Mouse (Mus musculus): ENCODE results near the gene Aamp. TPM values are rescaled to one million over a fixed set of nuclear protein-coding genes. Genes with fewer than 3 reads are reported as not detected.

The Aamp gene
- total RNA-seq, 1 experiment from 2014 or later = 131 TPM

DNA sequence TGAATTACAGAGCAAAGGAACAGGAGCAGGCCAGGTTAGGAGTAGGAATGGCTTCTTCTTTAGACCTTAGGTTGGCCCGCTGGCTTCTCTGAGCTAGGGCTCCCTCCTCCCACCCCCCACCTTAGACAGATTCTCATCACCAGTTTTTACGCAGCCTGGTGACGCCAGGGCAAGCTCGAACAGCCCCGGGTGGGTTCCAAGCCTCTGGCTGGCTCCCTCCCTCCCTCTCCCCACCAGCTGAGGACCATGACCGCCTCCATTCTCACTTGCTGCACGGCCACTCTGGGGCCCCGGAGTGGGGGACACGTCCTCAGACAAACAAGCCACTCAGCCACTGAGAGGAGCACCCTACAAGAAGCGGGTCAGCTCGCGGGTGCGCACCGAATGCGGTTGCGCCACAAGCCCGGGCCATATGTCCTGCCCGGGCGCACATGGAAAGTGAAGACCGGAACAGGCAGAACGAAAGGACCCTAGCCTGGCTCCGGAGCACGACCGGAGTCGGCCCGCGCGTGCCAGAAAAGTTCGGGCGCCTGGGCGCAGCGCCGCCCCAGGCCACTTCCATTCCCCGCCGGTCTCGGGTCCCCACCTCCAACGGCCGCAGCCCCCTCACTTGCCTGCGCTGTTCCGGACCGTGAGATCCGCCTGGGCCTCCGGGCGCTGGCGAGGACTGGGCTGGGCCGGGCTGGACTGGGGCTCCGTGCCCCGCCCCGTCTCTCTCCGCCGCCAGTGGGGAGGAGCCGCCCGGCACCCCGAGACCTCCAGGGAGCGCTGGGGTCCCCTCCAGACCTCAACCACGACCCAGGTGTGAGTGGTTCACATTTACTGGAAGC is 19.2 kb upstream of the Aamp start:
- ATAC-seq (replicated peaks; ENCODE audit: insufficient number of reproducible peaks, low FRiP score, low TSS enrichment, poor library complexity, severe bottlenecking) = peak; percentile 41

DNA sequence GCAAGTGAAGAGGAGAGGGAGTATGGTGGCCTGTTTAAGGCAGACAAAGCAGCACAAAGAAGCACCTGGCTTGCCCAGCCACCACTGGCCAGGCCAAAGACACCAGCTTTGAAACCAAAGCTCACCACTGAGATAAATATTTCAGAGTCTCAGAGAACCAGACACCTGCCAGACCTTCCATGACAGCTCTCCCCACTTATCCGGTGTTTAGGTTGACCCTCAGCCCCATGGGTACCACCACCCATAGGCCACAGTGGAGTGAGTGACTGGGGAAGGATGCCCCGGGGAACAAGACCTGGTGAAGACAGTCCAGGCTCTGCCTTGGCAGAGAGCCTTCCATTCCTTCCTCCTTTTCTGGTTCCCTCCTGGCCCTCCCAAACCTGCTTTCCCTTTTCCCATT is 18.3 kb upstream of the Aamp start:
- ATAC-seq (replicated peaks; ENCODE audit: insufficient number of reproducible peaks, low FRiP score, low TSS enrichment, poor library complexity, severe bottlenecking) = no peak

DNA sequence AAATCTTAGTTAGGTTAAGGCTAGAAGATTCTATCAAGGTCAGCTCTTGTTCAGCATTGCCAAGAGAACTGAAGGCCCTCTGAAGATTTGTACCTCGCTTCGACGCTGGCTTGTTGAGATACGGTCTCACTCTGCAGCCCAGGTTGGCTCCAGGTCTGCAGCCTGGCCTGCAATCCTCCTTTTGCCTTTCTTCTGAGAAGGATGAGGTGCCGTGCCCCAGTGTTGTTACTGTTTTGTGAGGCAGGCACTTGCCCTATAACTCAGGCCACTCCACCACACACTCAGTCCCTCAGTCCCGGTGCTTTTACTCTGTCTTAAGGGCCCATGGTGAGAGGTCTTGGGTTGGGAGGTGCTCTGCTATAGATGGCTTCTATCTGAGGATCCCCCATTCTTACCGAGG is 17.7 kb upstream of the Aamp start:
- ATAC-seq (replicated peaks; ENCODE audit: insufficient number of reproducible peaks, low FRiP score, low TSS enrichment, poor library complexity, severe bottlenecking) = no peak

DNA sequence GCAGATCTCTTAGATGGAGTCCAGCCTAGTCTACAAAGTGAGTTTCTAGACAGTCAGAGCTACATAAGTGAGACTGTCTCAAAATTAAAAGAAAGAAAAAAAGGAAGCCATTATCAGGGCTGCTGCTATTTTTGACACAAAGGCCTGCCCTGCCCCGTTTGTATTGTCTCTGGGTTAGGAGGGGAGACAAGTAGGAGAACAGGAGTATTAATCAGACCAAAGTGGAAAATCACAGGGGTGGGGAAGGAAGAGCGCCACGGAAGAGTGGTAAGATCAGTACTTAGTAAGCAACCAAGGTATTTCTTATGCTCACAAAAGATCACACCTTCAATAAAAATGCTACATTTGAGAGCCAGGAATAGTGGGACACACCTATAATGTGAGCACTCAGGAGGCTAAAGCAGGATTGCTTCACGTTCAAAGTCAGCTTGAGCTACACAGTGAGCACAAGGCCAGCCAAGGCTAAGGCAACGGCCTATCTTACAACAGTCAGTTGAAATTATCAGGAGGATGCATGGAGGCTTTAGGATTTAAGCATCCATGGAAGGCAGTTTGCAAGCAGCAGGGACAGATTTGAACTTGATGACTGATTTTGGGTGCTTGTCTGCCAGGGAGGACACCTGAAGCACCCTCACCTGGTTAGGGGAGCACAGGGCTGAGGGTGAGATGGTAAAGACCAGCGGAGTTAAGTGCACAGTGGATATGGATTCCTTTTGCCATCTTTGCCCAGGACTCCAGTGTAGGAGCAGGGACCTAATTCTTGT is 16.0 kb upstream of the Aamp start:
- ATAC-seq (replicated peaks; ENCODE audit: insufficient number of reproducible peaks, low FRiP score, low TSS enrichment, poor library complexity, severe bottlenecking) = no peak

DNA sequence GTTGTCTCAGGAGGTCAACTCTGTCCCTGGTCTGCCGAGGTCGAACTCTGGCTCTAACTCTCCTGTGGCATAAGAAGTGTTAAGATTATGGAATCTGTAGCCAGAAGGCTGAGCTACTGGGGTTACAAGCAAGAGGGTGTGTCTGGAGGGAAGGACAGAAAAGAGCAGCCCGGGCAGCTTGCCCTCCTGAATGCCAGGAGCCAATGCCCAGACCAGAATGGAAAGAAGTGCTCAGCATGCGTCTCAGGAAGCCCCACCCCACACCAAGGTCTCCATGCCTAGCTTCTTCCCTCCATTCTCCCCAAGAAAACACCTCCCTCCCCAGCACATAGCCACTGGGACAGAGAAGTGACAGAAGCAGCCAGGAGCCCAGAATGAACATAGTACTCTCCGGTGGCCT is 14.5 kb upstream of the Aamp start:
- ATAC-seq (replicated peaks; ENCODE audit: insufficient number of reproducible peaks, low FRiP score, low TSS enrichment, poor library complexity, severe bottlenecking) = no peak

DNA sequence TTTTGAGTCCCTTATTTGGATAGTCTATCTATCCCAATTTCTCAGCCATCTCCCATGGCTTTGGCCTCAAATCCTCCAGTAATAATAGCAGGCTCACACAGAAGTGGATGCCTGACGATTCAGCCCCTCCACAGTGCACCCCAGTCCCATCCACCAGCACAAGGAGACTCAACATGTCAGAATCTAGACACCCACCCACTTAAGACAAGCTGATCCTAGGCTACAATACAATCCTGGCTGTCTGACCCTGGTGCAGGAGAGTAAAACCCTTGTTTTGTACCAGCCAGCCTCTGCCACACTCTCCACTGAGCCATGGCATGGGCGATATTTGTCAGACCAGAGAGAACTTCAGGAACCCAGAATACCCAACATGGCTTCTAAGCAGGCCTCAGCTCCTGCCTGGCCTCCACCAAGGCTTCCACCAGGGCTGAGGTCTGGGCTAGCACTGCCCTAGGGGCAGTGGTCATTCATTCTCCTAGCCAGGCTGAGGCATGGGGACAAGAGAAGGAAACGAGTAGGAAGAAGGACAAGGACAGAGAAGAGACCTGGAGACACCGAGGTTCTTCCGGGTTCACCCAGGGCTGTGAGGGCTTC is 13.7 kb upstream of the Aamp start:
- no peak for ATAC-seq (replicated peaks; ENCODE audit: insufficient number of reproducible peaks, low FRiP score, low TSS enrichment, poor library complexity, severe bottlenecking)

GRCm38 (mm10) chr1:74297269-74297668 is 12.7 kb upstream of the Aamp start:
- no peak for ATAC-seq (replicated peaks; ENCODE audit: insufficient number of reproducible peaks, low FRiP score, low TSS enrichment, poor library complexity, severe bottlenecking)

DNA sequence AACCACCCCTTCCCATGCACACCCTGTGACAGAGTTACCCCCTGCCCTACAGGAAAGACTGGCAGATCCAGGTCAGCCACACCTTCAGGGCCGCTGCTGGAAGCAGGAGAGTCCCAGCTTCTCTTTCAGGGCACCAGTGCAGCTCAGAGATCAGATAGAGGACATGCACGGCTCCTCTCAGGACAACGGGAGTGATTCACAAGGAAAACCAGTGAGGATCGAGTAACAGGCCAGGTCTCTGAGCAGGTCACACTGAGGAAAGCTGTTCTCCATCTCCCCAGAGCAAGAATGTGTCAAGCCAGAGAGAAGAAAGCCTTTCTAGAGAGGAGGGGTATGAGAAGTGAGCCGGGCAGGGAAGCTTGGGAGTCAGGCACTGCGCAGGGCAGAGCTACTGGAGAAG is 11.9 kb upstream of the Aamp start:
- ATAC-seq (replicated peaks; ENCODE audit: insufficient number of reproducible peaks, low FRiP score, low TSS enrichment, poor library complexity, severe bottlenecking) = no peak

DNA sequence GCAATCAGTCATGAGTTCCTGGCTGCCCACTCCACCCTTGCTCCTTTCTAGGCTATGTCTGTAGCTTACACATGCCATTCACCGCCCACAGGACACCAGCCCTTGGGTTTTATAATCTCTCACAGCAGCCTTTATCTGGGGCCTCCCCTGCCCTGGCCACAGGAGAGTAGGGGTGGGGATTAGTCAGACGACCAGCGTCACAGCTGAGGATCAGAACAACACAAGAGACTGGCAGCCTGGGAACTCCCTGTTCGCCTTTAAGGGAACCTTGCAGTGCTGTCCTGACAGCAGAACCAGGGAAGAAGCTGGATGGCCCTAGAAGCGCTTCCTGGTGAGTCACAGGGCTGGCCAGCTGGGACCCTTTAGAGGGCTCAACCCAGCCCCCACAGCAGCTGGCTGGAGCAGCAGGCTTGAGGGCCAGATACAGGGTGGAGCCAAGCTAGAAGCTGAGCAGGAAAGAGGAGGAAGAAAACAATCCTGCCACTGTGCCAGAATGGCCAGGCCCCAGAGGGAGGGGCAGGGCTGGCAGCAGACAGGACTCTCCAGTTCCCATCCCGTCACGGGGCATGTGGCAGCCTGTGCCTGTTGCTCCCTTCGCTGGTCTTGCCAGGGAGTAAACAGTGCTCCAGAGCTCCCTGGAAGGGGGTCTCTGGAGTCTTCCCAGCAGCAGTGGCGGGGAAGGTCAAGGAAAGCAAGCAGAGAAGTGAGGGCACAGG is 11.1 kb upstream of the Aamp start:
- peak; percentile 69 for ATAC-seq (replicated peaks; ENCODE audit: insufficient number of reproducible peaks, low FRiP score, low TSS enrichment, poor library complexity, severe bottlenecking)

GRCm38 (mm10) chr1:74294733-74295455 is 10.4 kb upstream of the Aamp start:
- ATAC-seq (replicated peaks; ENCODE audit: insufficient number of reproducible peaks, low FRiP score, low TSS enrichment, poor library complexity, severe bottlenecking) = no peak

DNA sequence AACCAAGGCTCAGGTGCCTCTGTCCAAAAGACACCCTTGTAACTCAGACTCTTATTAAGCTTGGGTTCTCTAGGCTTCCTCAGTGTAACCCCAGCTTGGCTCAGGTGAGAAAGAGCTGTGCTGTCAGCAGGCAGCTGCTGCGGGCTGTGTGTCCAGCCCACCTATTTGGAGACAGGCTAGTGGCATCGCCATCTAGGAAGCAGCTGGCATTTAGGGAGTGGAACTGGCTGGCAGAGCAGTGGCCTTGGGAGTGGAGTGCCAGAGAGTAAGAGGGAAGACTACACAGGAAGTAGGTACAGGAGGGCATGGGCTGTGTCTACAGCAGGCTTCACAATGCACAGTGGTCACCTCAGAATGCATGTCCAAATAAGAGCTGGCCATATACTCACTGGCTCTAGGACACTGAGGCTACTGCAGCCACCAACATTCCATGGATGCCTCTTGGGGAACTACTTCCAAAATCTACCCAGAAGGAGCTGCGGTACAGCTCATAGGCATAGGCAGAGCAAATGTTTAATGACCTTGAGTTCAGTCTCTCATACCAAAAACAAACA is 9.6 kb upstream of the Aamp start:
- no peak for ATAC-seq (replicated peaks; ENCODE audit: insufficient number of reproducible peaks, low FRiP score, low TSS enrichment, poor library complexity, severe bottlenecking)

- ATAC-seq (replicated peaks; ENCODE audit: insufficient number of reproducible peaks, low FRiP score, low TSS enrichment, poor library complexity, severe bottlenecking) = no peak
Observed at GRCm38 (mm10) chr1:74293306-74293960, 8.9 kb upstream of the Aamp start.

DNA sequence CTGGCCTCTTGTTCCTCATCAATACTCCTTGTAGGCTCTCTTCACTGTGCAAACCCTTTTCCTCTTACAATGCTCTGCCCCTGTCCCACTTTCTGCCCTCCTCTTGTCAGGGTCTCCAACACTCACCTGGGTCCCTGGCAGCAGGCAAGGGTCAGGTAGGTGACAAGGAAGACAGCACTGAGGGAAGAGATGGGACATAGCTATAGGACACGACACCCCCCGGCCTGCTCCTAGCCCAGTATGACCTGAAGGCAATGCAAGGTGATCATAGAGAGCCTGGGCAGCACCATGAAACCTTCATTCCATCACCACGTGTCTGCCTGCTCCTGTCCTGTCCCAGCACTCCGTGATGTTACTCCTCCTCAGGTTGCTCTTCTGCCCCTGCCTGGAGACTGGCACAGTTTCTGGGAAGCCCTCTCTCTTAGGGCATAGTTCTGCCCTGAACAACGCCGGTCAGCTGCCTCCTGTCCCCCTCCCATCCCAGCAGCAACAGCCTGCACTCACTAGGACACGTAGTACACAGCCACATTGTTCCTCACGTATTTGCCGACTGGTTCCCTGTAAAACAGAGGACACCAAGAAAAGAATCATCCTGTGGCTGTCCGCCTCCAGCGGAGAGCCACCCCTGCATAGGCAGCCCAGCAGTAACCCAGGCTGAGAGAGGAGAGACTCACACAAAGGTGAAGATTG is 7.9 kb upstream of the Aamp start:
- ATAC-seq (replicated peaks; ENCODE audit: insufficient number of reproducible peaks, low FRiP score, low TSS enrichment, poor library complexity, severe bottlenecking) = no peak

DNA sequence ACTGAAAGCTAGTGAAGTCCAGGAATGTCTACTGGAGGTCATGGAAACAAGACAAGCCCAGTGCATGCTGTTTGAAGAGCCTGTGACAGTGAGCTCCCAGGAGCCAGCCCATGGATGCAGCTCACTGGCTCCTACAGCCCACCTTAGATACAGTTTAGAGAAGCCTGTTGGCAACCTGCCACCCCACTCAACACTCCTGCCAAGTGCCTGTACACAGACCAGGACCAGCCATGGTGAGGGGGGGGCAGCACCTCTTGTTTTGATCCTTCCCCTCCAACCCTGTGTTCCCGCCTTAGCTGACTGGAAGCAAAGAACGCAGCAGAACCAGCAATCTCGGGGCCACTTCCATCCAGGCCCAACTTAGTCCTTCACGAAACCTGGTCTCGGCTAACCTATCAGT is 5.6 kb upstream of the Aamp start:
- no peak for ATAC-seq (replicated peaks; ENCODE audit: insufficient number of reproducible peaks, low FRiP score, low TSS enrichment, poor library complexity, severe bottlenecking)

- no peak for ATAC-seq (replicated peaks; ENCODE audit: insufficient number of reproducible peaks, low FRiP score, low TSS enrichment, poor library complexity, severe bottlenecking)
Observed at GRCm38 (mm10) chr1:74289740-74290139, 5.2 kb upstream of the Aamp start.

- no peak for ATAC-seq (replicated peaks; ENCODE audit: insufficient number of reproducible peaks, low FRiP score, low TSS enrichment, poor library complexity, severe bottlenecking)
Observed at GRCm38 (mm10) chr1:74289248-74289647, 4.7 kb upstream of the Aamp start.

DNA sequence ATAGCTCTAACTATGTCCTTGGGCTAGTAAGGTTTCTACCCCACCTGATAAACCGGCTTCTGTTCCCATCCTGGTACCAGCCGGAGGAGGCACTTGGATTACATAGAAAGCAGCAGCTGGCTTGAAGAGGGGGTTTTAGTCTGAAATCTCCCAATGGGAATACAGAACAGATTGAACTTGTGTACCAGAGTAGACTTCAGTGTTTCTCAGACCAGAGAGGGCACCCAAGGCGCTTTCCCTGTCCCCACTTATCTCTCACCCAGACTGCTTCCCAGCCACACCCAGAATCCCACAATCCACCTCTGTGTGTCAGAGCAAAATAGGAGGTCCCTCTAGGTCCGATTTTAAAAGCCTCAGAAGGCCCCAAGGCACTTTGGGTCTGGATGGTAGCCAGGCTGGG is 3.8 kb upstream of the Aamp start:
- ATAC-seq (replicated peaks; ENCODE audit: insufficient number of reproducible peaks, low FRiP score, low TSS enrichment, poor library complexity, severe bottlenecking) = no peak

Measured in monocyte, adult 5-6 weeks (primary cell).